Mouse (Mus musculus) mammary gland, adult 2 months (tissue): Measurements from ENCODE around the gene Ccl27b. TPM values are rescaled to one million over a fixed set of nuclear protein-coding genes. Genes with fewer than 3 reads are reported as not detected.

ENCODE experiments used
- polyA plus RNA-seq: library from polyadenylated mRNA; depleted of rRNA; stranded (reverse); fragments of >200 nt; gene quantifications from 2 replicates; pipeline ENCODE4 v1.2.3, GENCODE M21; 2012; ENCODE audit warnings: low replicate concordance; rRNA removed

Ccl27b gene
- polyA plus RNA-seq = not detected in 2 replicates

DNA sequence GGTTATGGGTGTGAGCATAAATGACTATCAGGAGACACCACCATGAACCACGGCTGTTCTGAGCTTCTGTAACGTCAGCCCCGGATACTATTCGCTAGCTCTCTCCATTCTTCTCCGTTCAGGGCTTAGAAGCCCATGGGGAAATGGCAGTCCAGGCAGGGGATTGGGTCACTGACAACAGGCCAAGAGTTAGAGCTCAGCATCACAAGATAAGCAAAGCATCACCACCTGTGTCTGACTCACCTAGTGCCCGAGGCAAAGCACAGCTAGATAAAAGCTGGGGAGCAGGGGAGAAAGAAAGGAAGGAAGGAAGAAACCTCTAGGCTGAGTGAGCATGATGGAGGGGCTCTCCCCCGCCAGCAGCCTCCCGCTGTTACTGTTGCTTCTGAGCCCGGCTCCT, at the start of gene Ccl27b:
TSS of gene Ccl27b (plus strand) at position 301 of the 400 bp plus-strand sequence.

DNA sequence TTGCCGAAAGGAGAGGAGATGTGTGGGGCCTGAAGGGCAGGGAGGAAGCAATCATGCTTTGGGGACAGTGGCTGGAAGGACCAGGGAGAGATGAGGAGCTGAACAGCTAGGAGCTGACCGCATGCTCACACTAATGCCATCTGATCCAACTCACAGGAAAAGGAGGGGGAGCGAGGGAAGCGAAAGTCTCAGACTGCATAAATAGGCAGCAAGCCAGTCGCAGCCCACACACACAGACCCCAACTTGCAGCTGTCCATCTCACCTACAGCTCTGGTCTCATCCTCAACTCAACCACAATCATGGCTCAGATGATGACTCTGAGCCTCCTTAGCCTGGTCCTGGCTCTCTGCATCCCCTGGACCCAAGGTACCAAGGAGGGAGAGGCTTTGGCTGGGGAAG, 43.2 kb upstream of the Ccl27b start, which contains the start of gene Gm10591:
TSS of gene Gm10591 (plus strand) at position 301 of the 400 bp plus-strand sequence.

DNA sequence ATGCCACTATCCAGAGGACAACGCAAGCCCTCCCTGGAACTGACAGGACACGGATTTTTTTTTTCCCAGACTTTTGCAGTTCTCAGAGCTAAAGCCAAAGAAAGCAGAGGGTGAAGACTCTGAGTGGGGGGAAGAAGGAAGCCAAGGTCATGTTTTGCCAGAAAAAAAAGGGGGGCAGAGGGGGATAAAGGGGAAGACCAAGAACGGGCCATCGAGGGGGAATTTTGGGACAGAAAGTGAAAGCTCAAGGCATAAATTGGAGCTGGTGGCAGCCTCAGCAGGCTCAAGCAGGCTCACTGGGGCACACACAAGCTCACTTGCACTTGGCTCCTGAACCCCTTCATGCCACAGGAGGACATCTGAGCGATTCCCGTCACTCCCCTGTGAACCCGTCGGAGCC, 25.6 kb upstream of the Ccl27b start, which contains the start of gene Gm2564:
TSS of gene Gm2564 (plus strand) at position 301 of the 400 bp plus-strand sequence.

DNA sequence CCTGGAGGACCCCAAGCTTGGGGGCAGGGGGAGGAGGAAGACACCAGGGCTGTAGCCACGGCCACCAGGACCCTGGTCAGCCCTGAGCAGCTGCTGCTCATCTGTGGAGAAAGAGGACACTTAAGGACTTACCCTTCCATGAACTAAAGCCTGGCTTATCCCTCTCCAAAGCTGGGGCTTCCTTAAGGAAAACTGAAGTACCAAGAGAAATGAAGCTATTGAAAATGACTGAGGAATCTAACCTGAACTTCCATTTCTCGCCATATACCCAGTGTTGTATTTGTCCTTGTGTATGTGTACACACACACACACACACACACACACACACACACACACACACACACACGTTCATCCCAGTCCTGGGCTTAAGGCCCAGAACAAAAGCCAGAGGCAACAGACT, 6.7 kb downstream of the Ccl27b start, which contains the start of gene Il11ra2:
TSS of gene Il11ra2 (minus strand) at position 101 of the 400 bp plus-strand sequence.

Other genes with a start within 250 kb of the Ccl27b start
- not detected in 2 replicates for gene Gm21586, start 215.9 kb upstream of the Ccl27b start, polyA plus RNA-seq
- 0.06 and 0.14 TPM in 2 replicates for gene Gm2163, start 188.5 kb upstream of the Ccl27b start, polyA plus RNA-seq
- not detected in 2 replicates for gene Fam205a2, start 127.1 kb upstream of the Ccl27b start, polyA plus RNA-seq
- gene Gm10591, start 43.1 kb upstream of the Ccl27b start, polyA plus RNA-seq = 2.5 TPM in 1 of 2 replicates, not detected in the other
- 31.8 and 49.0 TPM in 2 replicates for gene Gm2564, start 25.5 kb upstream of the Ccl27b start, polyA plus RNA-seq
- gene Il11ra2, start 6.6 kb downstream of the Ccl27b start, polyA plus RNA-seq = 0.37 and 0.47 TPM in 2 replicates
- not detected in 2 replicates for gene 4930578G10Rik, start 80.3 kb downstream of the Ccl27b start, polyA plus RNA-seq
- 216 and 459 TPM in 2 replicates for gene Ccl19, start 101.3 kb downstream of the Ccl27b start, polyA plus RNA-seq
- 306 and 313 TPM in 2 replicates for gene Ccl21a, start 118.7 kb downstream of the Ccl27b start, polyA plus RNA-seq
- 0.03 TPM in 1 of 2 replicates, not detected in the other for gene Fam205a1, start 198.6 kb downstream of the Ccl27b start, polyA plus RNA-seq
- not detected in 2 replicates for gene Gm12394, start 201.5 kb downstream of the Ccl27b start, polyA plus RNA-seq
- gene Fam205c, start 219.0 kb downstream of the Ccl27b start, polyA plus RNA-seq = not detected in 2 replicates